15 mouse cellular contexts compared by ENCODE assay signal in the genomic region with DNA sequence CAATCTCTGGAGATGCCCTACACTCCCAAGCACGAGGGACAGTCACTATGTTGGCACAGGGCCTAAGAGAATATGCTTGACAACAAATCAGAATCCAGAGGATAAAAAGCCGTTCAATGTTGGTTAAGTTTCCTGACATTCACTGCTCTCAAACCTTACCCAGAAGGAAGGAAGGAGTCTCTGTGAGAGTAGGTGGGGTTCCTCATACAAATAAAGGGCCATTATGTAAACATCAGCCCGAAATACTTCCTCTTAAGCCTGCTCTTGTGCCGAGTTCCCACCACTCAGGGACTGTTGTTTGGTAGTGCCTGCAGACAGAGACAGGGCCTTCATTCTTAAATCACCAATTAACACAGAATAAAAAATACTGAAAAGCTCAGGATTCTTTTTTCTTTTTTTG.
A peak's percentile ranks its signal among the peaks of the same experiment; 100 is the strongest.
DNase-seq lines count a peak whose midpoint lies in the region; ATAC-seq and TF ChIP-seq lines count a peak whose summit lies in the region.
"Had no signal": no experiment of that assay in that cellular context is flagged by ENCODE, and none has a peak within 500 bp of the region (broad histone marks: within the 10 kb centered on the region; RNA-seq: fewer than 3 reads in every experiment).

No protein-coding gene starts in this region.

- TF ChIP-seq POLR2A in brain, embryonic 14.5 days (IDR thresholded peaks at IDR 0.05; ENCODE audit: borderline replicate concordance, extremely low read depth, insufficient read depth, insufficient read length, poor library complexity, severe bottlenecking) = no peak

- H3K9ac ChIP-seq in heart, embryonic 11.5 days (ENCODE audit: low read depth, low read length) = 0 out of 2 replicates have a peak overlapping the region, but pooled peaks have one; percentile 31
- H3K9ac ChIP-seq: embryonic facial prominence, embryonic 15.5 days; forebrain, postnatal 0 days; heart, embryonic 13.5 days; limb, embryonic 13.5 days had no signal

- no peak for ATAC-seq in heart, embryonic 11.5 days (replicated peaks; ENCODE audit: insufficient number of reproducible peaks, low FRiP score, low TSS enrichment)
- ATAC-seq: forebrain, postnatal 0 days had no signal

- H3K27me3 ChIP-seq in heart, embryonic 11.5 days (ENCODE audit: control insufficient read depth, insufficient read depth, low read length) = no peaks in the 10 kb centered on the region
- H3K27me3 ChIP-seq: embryonic facial prominence, embryonic 15.5 days; heart, embryonic 13.5 days; limb, embryonic 13.5 days had no signal

- no peak overlapping the region for H3K4me3 ChIP-seq in heart, embryonic 11.5 days (ENCODE audit: low read depth, low read length)
- H3K4me3 ChIP-seq: embryonic facial prominence, embryonic 15.5 days; heart, embryonic 13.5 days; limb, embryonic 13.5 days had no signal

- TF ChIP-seq CTCF in brain, embryonic 14.5 days (IDR thresholded peaks at IDR 0.05; ENCODE audit: borderline replicate concordance, extremely low read depth, insufficient read depth, insufficient read length) = no peak

- WGBS in heart, embryonic 11.5 days (ENCODE audit: insufficient replicate concordance) = 22% methylated on average over 4 of the region's 4 CpGs

- no peaks in the 10 kb centered on the region for H3K36me3 ChIP-seq in heart, embryonic 11.5 days (ENCODE audit: control insufficient read depth, insufficient read depth, low read length)

- intact Hi-C loops in heart, postnatal 36 days (cut with DNase I) = loop anchor here (2.0 kb wide), 1 partner anchor 19 kb away; no protein-coding TSS in a partner anchor

- no peaks in the 10 kb centered on the region for H3K9me3 ChIP-seq in heart, embryonic 11.5 days (replicated peaks; ENCODE audit: control insufficient read depth, low read length)
- H3K9me3 ChIP-seq: embryonic facial prominence, embryonic 15.5 days; heart, embryonic 13.5 days; limb, embryonic 13.5 days had no signal

- peaks cover 7% of the 10 kb centered on the region for H3K4me1 ChIP-seq in heart, embryonic 11.5 days (ENCODE audit: control insufficient read depth, insufficient read depth, low read length)
- H3K4me1 ChIP-seq: embryonic facial prominence, embryonic 15.5 days had no signal

- no peak for DNase-seq in heart, postnatal 36 days
- peak; percentile 76 for DNase-seq in ES-CJ7 (ENCODE audit: low read depth, low spot score)
- peak; percentile 47 for DNase-seq in brain, embryonic 14.5 days (ENCODE audit: low read depth)
- peak; percentile 45 for DNase-seq in lung, postnatal 36 days
- DNase-seq in testis, postnatal 14 days (ENCODE audit: low spot score) = no peak
- no peak for DNase-seq in adrenal gland, adult (ENCODE audit: inconsistent age in 2 of 2, low spot score in 1 of 2)
- DNase-seq: adrenal gland, postnatal 14 days; forebrain, postnatal 0 days; layer of hippocampus, postnatal 36 days; right cerebral cortex, postnatal 25 days had no signal

- H3K4me2 ChIP-seq in heart, embryonic 11.5 days = no peak overlapping the region
- H3K4me2 ChIP-seq: embryonic facial prominence, embryonic 15.5 days; heart, embryonic 13.5 days; limb, embryonic 13.5 days had no signal

- H3K27ac ChIP-seq in heart, embryonic 11.5 days (ENCODE audit: low read depth, low read length) = no peak overlapping the region
- H3K27ac ChIP-seq: embryonic facial prominence, embryonic 15.5 days; heart, embryonic 13.5 days; kidney, postnatal 0 days; limb, embryonic 13.5 days had no signal

Comparison
In these comparisons a context has a peak if more than half of its experiments do, and no peak if none do; other contexts are left out.
1. DNase-seq: peak in ES-CJ7 (single experiment), brain, embryonic 14.5 days (single experiment) and lung, postnatal 36 days (single experiment); none in heart, postnatal 36 days (0 of 2), testis, postnatal 14 days (single experiment) and adrenal gland, adult (0 of 2).